Mouse (Mus musculus) urinary bladder, postnatal 10 days (tissue): ENCODE measurements around the gene Dact2.

Experiments used
- DNase-seq: peaks from one replicate; pipeline ENCODE4 v3.0.0; 2022; ENCODE audit warnings: low spot score

Dact2 gene

GRCm38 (mm10) chr17:14174401-14174800, 29.7 kb downstream of the Dact2 start:
- DNase-seq: no peak

GRCm38 (mm10) chr17:14173459-14173858, 30.6 kb downstream of the Dact2 start:
- DNase-seq: no peak

- DNase-seq: no peak
Measured at GRCm38 (mm10) chr17:14172731-14173130, 31.4 kb downstream of the Dact2 start.

- DNase-seq: no peak
Measured at GRCm38 (mm10) chr17:14172184-14172583, 31.9 kb downstream of the Dact2 start.

- DNase-seq: no peak
Measured at GRCm38 (mm10) chr17:14170961-14171479, 33.1 kb downstream of the Dact2 start.

- DNase-seq: no peak
Measured at GRCm38 (mm10) chr17:14169431-14169830, 34.7 kb downstream of the Dact2 start.

GRCm38 (mm10) chr17:14167594-14167993, 36.5 kb downstream of the Dact2 start:
- DNase-seq: no peak

GRCm38 (mm10) chr17:14166746-14167432, 37.2 kb downstream of the Dact2 start:
- no peak for DNase-seq

GRCm38 (mm10) chr17:14165934-14166610, 38.0 kb downstream of the Dact2 start:
- DNase-seq: no peak

GRCm38 (mm10) chr17:14165332-14165876, 38.7 kb downstream of the Dact2 start:
- DNase-seq: no peak

- DNase-seq: no peak
Measured at GRCm38 (mm10) chr17:14160846-14161245, 43.3 kb downstream of the Dact2 start.

GRCm38 (mm10) chr17:14157779-14158195, 46.3 kb downstream of the Dact2 start:
- DNase-seq: no peak
